ENCODE assay signal across 8 mouse cellular contexts in the genomic region with DNA sequence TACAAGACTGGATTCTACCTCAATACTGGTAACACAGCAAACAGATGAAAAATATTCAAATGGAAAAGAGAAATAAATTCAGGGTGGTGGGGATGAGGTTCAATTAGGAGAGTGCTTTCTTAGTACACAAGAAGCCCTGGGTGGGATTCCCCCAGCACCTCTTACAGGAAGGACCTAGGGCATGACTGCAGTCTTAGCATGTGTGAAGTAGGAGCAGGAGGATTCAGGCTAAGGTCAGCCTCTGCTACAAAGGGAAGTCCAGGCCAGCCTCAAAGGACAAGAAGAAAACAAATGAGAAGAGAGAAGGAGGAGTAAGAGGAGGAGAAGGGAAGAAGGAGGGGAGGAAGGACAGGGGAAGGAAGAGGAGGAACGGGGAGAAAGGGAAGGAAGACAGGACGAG. TPM values are rescaled to one million over a fixed set of nuclear protein-coding genes. Genes with fewer than 3 reads are reported as not detected.
A peak's percentile ranks its signal among the peaks of the same experiment; 100 is the strongest.
DNase-seq lines count a peak whose midpoint lies in the region; ATAC-seq and TF ChIP-seq lines count a peak whose summit lies in the region.

No protein-coding gene starts in this region.

- peak overlapping the region; percentile 93 for H3K27ac ChIP-seq in left cerebral cortex, adult 2 months
- peak overlapping the region; percentile 92 for H3K27ac ChIP-seq in embryonic facial prominence, embryonic 12.5 days

- WGBS in embryonic facial prominence, embryonic 12.5 days, result 40% methylated on average over 2 of the region's 2 CpGs

- H3K4me2 ChIP-seq in embryonic facial prominence, embryonic 12.5 days (replicated peaks), result no peak overlapping the region

- 0 out of 2 replicates have a peak overlapping the region, but pooled peaks have one; percentile 15 for H3K9ac ChIP-seq in embryonic facial prominence, embryonic 12.5 days

- H3K9me3 ChIP-seq in embryonic facial prominence, embryonic 12.5 days, result peaks cover 5% of the 10 kb centered on the region; the same call in 1 of the 2 replicates

- no peaks in the 10 kb centered on the region; the same call in 1 of the 2 replicates for H3K36me3 ChIP-seq in embryonic facial prominence, embryonic 12.5 days

- H3K4me1 ChIP-seq in embryonic facial prominence, embryonic 12.5 days, result peaks cover 36% of the 10 kb centered on the region

- intact Hi-C loops in left cerebral cortex, adult 2 months (cut with DNase I), result no loop called here
- intact Hi-C loops in left cerebral cortex, postnatal 14 days (cut with DNase I), result no loop called here

- H3K4me3 ChIP-seq in left cerebral cortex, adult 2 months, result no peak overlapping the region
- H3K4me3 ChIP-seq in embryonic facial prominence, embryonic 12.5 days, result no peak overlapping the region

- ATAC-seq in embryonic facial prominence, embryonic 12.5 days (ENCODE audit: insufficient number of reproducible peaks, insufficient read depth, low FRiP score, low TSS enrichment), result no peak

- no peak for DNase-seq in left cerebral cortex, adult 2 months (ENCODE audit: extremely low spot score in 1 of 2, low spot score in 2 of 2)
- DNase-seq in left cerebral cortex, postnatal 14 days (ENCODE audit: low spot score in 2 of 2), result no peak
- DNase-seq in induced T-regulatory cell, adult 2 months (ENCODE audit: low read depth), result peak; percentile 75
- DNase-seq in neural tube, embryonic 10.5 days (ENCODE audit: extremely low spot score, low spot score), result peak; percentile 21
- DNase-seq in adipocyte (ENCODE audit: low spot score), result no peak
- no peak for DNase-seq in frontal cortex, postnatal 14 days (ENCODE audit: low spot score in 2 of 2)
- no peak for DNase-seq in c-Kit-positive CD71-positive TER-119-positive erythroid progenitor cells, embryonic 14.5 days (ENCODE audit: low spot score)

- TF ChIP-seq CTCF in left cerebral cortex, adult 2 months (IDR thresholded peaks at IDR 0.05), result no peak

- H3K27me3 ChIP-seq in embryonic facial prominence, embryonic 12.5 days, result no peaks in the 10 kb centered on the region

RNA-seq across cellular contexts. Expression of a gene that starts 54.8 kb away (rescaled TPM):
- total RNA-seq in left cerebral cortex, adult 2 months (2021), result 10 to 100 TPM; 57.4 to 60.3 TPM
- 10 to 100 TPM; 39.0 to 43.9 TPM for total RNA-seq in left cerebral cortex, postnatal 14 days (2021)
- 57.9 and 65.0 TPM in 2 replicates for polyA plus RNA-seq in embryonic facial prominence, embryonic 12.5 days (2016; fragmentation: Nextera tagmentation; extraction: Ambion mirVana)

Comparison
In these comparisons a context has a peak if more than half of its experiments do, and no peak if none do; other contexts are left out.
1. DNase-seq: peak in induced T-regulatory cell, adult 2 months (single experiment) and neural tube, embryonic 10.5 days (single experiment); none in left cerebral cortex, adult 2 months (0 of 2), left cerebral cortex, postnatal 14 days (0 of 2), adipocyte (single experiment), frontal cortex, postnatal 14 days (0 of 2) and c-Kit-positive CD71-positive TER-119-positive erythroid progenitor cells, embryonic 14.5 days (single experiment).